Mouse (Mus musculus): ENCODE measurements around the gene 2310034C09Rik.
"Not testable (repeated sequence)": the region's sequence is repeated elsewhere in the genome, so short reads cannot be mapped to it uniquely, and the experiment has no call there.

The 2310034C09Rik gene

GRCm38 (mm10) chr16:88758547-88758946 lies at the start of gene 2310034C09Rik:
Gene 2310034C09Rik, plus strand, starts transcription at chr16:88758847.
- DNase-seq = not testable (repeated sequence)

GRCm38 (mm10) chr16:88710757-88711156 lies 47.9 kb upstream of the 2310034C09Rik start:
- DNase-seq = no peak

GRCm38 (mm10) chr16:88711245-88711644 lies 47.4 kb upstream of the 2310034C09Rik start:
- no peak for DNase-seq

GRCm38 (mm10) chr16:88716549-88716948 lies 42.1 kb upstream of the 2310034C09Rik start:
- no peak for DNase-seq

GRCm38 (mm10) chr16:88720031-88720430 lies 38.6 kb upstream of the 2310034C09Rik start:
- DNase-seq = no peak

- no peak for DNase-seq
Observed at GRCm38 (mm10) chr16:88728812-88729275, 29.8 kb upstream of the 2310034C09Rik start, which contains the start of gene Krtap13-1. Gene Krtap13-1, plus strand, starts transcription at chr16:88728862.

- no peak for DNase-seq
Observed at GRCm38 (mm10) chr16:88735391-88735790, 23.3 kb upstream of the 2310034C09Rik start.

GRCm38 (mm10) chr16:88744750-88745340 lies 13.8 kb upstream of the 2310034C09Rik start:
- no peak for DNase-seq

- no peak for DNase-seq
Observed at GRCm38 (mm10) chr16:88747943-88748342, 10.7 kb upstream of the 2310034C09Rik start.

GRCm38 (mm10) chr16:88751535-88751934 lies 7.1 kb upstream of the 2310034C09Rik start, which contains the start of gene Krtap13:
Gene Krtap13, minus strand, starts transcription at chr16:88751635.
- not testable (repeated sequence) for DNase-seq

- no peak for DNase-seq
Observed at GRCm38 (mm10) chr16:88774106-88774505, 15.5 kb downstream of the 2310034C09Rik start, which contains the start of gene 2310057N15Rik. Gene 2310057N15Rik, minus strand, starts transcription at chr16:88774206.

- DNase-seq = no peak
Observed at GRCm38 (mm10) chr16:88777596-88777995, 18.9 kb downstream of the 2310034C09Rik start, which contains the start of gene Gm5965. Gene Gm5965, plus strand, starts transcription at chr16:88777896.

- DNase-seq = no peak
Observed at GRCm38 (mm10) chr16:88786786-88787185, 28.1 kb downstream of the 2310034C09Rik start.
